8 mouse cellular contexts compared by ENCODE assay signal in the genomic region with DNA sequence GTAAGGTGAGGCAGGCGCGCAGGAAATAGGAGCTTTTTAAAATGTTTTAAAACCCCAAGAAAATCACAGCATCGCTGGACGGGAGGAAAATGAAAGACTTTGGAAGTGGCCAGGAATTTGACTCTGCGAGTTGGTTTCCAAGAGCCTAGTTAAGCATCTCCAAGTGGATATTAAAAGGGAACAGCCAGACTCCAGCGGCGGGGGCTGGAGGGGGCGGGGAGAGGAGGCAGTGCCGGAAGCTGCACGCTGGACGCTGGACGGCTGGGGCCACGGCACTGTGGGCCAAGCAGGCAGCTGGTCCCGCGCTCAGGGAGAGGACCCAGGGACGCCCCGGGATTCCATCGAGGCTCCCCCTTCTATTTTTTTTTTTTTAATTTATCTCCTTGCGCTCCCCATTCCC. TPM values are rescaled to one million over a fixed set of nuclear protein-coding genes. Genes with fewer than 3 reads are reported as not detected.
A peak's percentile ranks its signal among the peaks of the same experiment; 100 is the strongest.
DNase-seq lines count a peak whose midpoint lies in the region; ATAC-seq and TF ChIP-seq lines count a peak whose summit lies in the region.

No protein-coding gene starts in this region.

- H3K9me3 ChIP-seq in intestine, postnatal 0 days (ENCODE audit: control insufficient read depth) = no peaks in the 10 kb centered on the region
- no peaks in the 10 kb centered on the region for H3K9me3 ChIP-seq in liver, embryonic 15.5 days (replicated peaks)

- whole genome bisulfite sequencing in heart, adult 2 months = 18% methylated on average over 19 of the region's 19 CpGs
- WGBS in intestine, postnatal 0 days = 31% methylated on average over 19 of the region's 19 CpGs
- 33% methylated on average over 19 of the region's 19 CpGs for WGBS in liver, embryonic 15.5 days (ENCODE audit: insufficient replicate concordance)

- intact Hi-C loops in heart, adult 2 months (cut with DNase I) = loop anchor here (10.0 kb wide), 1 partner anchor 593 kb away; the partner anchor contains the start of genes Afmid and Tk1

- peak; percentile 81 for DNase-seq in 3T3-L1 (ENCODE audit: low read depth, low spot score)
- DNase-seq in embryo, embryonic 11 days = peak; percentile 67
- peak; percentile 77 to 79 for DNase-seq in heart, adult 2 months
- DNase-seq in ovary, postnatal 36 days (ENCODE audit: low spot score) = peak; percentile 76
- DNase-seq in spleen, postnatal 4 days (ENCODE audit: low spot score in 2 of 2) = no peak
- no peak for DNase-seq in layer of hippocampus, postnatal 10 days (ENCODE audit: low spot score in 2 of 2)

- no peaks in the 10 kb centered on the region for H3K79me2 ChIP-seq in heart, adult 2 months (replicated peaks; ENCODE audit: control insufficient read depth, insufficient read depth, low read length)

- H3K9ac ChIP-seq in heart, adult 2 months (ENCODE audit: low read depth, low read length) = no peak overlapping the region
- H3K9ac ChIP-seq in intestine, postnatal 0 days (ENCODE audit: low read depth, low read length) = peak overlapping the region; percentile 50; the same call in 1 of the 2 replicates
- no peak overlapping the region for H3K9ac ChIP-seq in liver, embryonic 15.5 days

- no peak for ATAC-seq in intestine, postnatal 0 days
- no peak for ATAC-seq in liver, embryonic 15.5 days (ENCODE audit: insufficient read depth)

- peaks cover 6% of the 10 kb centered on the region for H3K4me1 ChIP-seq in heart, adult 2 months (ENCODE audit: control insufficient read depth, insufficient read depth, low read length)
- peaks cover 12% of the 10 kb centered on the region; the same call in 1 of the 2 replicates for H3K4me1 ChIP-seq in intestine, postnatal 0 days (replicated peaks; ENCODE audit: control insufficient read depth, insufficient read depth, low read length)
- peaks cover 38% of the 10 kb centered on the region for H3K4me1 ChIP-seq in liver, embryonic 15.5 days (replicated peaks)

- no peak for TF ChIP-seq CTCF in heart, adult 2 months (IDR thresholded peaks at IDR 0.05)
- TF ChIP-seq CTCF in intestine, postnatal 0 days (IDR thresholded peaks at IDR 0.05; ENCODE audit: low read depth) = no peak

- no peak for TF ChIP-seq EP300 in heart, adult 2 months (IDR thresholded peaks at IDR 0.05; ENCODE audit: insufficient read depth, low read depth, low read length)

- no peak for TF ChIP-seq POLR2A in heart, adult 2 months (IDR thresholded peaks at IDR 0.05; ENCODE audit: insufficient read depth, low read depth, low read length)

- H3K4me3 ChIP-seq in heart, adult 2 months = peak overlapping the region; percentile 36
- H3K4me3 ChIP-seq in intestine, postnatal 0 days (ENCODE audit: low read depth, low read length) = peak overlapping the region; percentile 21
- 0 out of 2 replicates have a peak overlapping the region, but pooled peaks have one; percentile 5 for H3K4me3 ChIP-seq in liver, embryonic 15.5 days (replicated peaks)

- H3K36me3 ChIP-seq in heart, adult 2 months (ENCODE audit: control insufficient read depth, insufficient read depth, low read length) = no peaks in the 10 kb centered on the region
- H3K36me3 ChIP-seq in intestine, postnatal 0 days (ENCODE audit: control insufficient read depth, insufficient read depth) = no peaks in the 10 kb centered on the region
- H3K36me3 ChIP-seq in liver, embryonic 15.5 days (replicated peaks) = no peaks in the 10 kb centered on the region

- no peaks in the 10 kb centered on the region for H3K27me3 ChIP-seq in heart, adult 2 months (ENCODE audit: control insufficient read depth, insufficient read depth, low read length)
- H3K27me3 ChIP-seq in intestine, postnatal 0 days (replicated peaks; ENCODE audit: control insufficient read depth, insufficient read depth, low read length) = no peaks in the 10 kb centered on the region
- no peaks in the 10 kb centered on the region for H3K27me3 ChIP-seq in liver, embryonic 15.5 days

- H3K4me2 ChIP-seq in intestine, postnatal 0 days (replicated peaks; ENCODE audit: low read depth) = peak overlapping the region; percentile 67
- peak overlapping the region; percentile 44 for H3K4me2 ChIP-seq in liver, embryonic 15.5 days

- peak overlapping the region; percentile 55 for H3K27ac ChIP-seq in heart, adult 2 months
- H3K27ac ChIP-seq in intestine, postnatal 0 days (ENCODE audit: low read depth, low read length) = peak overlapping the region; percentile 69
- H3K27ac ChIP-seq in liver, embryonic 15.5 days (replicated peaks) = peak overlapping the region; percentile 24; the same call in 1 of the 2 replicates

RNA-seq across cellular contexts. Expression of gene Sept9, which starts 32.6 kb away (rescaled TPM):
- total RNA-seq in heart, adult 2 months (2021) = 10 to 100 TPM; 28.2 to 31.9 TPM
- 15.9 and 17.4 TPM in 2 replicates for polyA plus RNA-seq in heart, adult 2 months (2012; rRNA removed)
- 74.5 and 81.5 TPM in 2 replicates for polyA plus RNA-seq in intestine, postnatal 0 days (2015; fragmentation: Nextera tagmentation; extraction: Ambion mirVana)
- polyA plus RNA-seq in liver, embryonic 15.5 days (2015; fragmentation: Nextera tagmentation; extraction: Ambion mirVana) = 41.0 and 41.9 TPM in 2 replicates
- 10 to 100 TPM; 79.5 to 90.0 TPM for total RNA-seq in layer of hippocampus, postnatal 10 days (2021)

Comparison
In these comparisons a context has a peak if more than half of its experiments do, and no peak if none do; other contexts are left out.
1. DNase-seq: peak in 3T3-L1 (single experiment), embryo, embryonic 11 days (single experiment), heart, adult 2 months (2 of 2) and ovary, postnatal 36 days (single experiment); none in spleen, postnatal 4 days (0 of 2) and layer of hippocampus, postnatal 10 days (0 of 2).
2. Peak in every context shown above with its lines, with median percentiles within 50 percentile points of each other: H3K27ac ChIP-seq and H3K4me3 ChIP-seq.